Mouse (Mus musculus): ENCODE results near the gene Ak1. TPM values are rescaled to one million over a fixed set of nuclear protein-coding genes. Genes with fewer than 3 reads are reported as not detected.

Gene Ak1
- polyA plus RNA-seq, 1 experiment, result 9.1 TPM

DNA sequence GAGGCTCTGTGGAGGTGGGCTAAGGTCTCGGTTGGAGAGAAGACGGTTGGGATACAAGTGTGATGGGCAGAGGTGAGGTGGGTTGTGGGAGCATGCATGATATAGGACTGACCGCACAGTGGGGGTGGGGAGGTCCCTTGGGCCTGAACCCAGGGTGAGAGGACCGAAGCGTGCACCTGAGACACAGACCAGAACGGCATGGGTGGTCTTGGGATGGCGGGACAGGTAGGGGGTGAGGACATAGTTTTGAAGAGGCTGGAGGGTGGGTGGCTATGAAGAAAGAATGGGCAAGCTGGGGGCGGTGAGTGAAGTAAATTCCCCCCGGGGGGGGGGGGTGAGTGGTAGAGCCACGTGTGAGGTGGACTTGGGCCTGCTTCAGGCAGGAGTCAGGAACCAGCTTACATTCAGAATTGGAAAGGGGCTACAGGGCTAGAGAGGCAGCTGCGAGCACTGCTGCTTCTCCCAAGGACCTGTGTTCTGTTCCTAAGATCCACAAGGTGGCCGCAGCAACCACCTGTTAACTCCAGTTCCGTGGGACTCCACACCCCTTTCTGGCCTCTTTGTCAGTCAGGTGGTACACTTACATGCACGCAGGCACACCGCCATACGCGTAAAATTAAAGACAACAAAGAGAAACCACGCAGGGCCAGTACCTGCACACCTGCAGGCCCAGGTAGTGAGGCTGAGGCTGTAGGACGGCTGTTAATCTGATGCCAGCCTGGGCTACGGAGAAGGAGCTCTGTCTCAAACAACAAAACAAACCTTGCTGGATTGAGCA, 5.9 kb downstream of the Ak1 start:
- H3K27ac ChIP-seq (ENCODE audit: control insufficient read depth, insufficient read depth, low read depth, low read length, poor library complexity), result no peak overlapping the region
- 82% methylated on average over 20 of the region's 20 CpGs for WGBS
- TF ChIP-seq CTCF (IDR thresholded peaks at IDR 0.05; ENCODE audit: control insufficient read depth, insufficient read depth, low read length) (no peak), POLR2A (IDR thresholded peaks at IDR 0.05; ENCODE audit: borderline replicate concordance, control insufficient read depth, low read depth, low read length) (no peak)
- no peak overlapping the region for H3K4me3 ChIP-seq (replicated peaks; ENCODE audit: control insufficient read depth, low read depth, low read length)
- H3K4me1 ChIP-seq (ENCODE audit: control insufficient read depth, insufficient read depth, low read length), result peaks cover 1% of the 10 kb centered on the region; the same call in 1 of the 2 replicates

DNA sequence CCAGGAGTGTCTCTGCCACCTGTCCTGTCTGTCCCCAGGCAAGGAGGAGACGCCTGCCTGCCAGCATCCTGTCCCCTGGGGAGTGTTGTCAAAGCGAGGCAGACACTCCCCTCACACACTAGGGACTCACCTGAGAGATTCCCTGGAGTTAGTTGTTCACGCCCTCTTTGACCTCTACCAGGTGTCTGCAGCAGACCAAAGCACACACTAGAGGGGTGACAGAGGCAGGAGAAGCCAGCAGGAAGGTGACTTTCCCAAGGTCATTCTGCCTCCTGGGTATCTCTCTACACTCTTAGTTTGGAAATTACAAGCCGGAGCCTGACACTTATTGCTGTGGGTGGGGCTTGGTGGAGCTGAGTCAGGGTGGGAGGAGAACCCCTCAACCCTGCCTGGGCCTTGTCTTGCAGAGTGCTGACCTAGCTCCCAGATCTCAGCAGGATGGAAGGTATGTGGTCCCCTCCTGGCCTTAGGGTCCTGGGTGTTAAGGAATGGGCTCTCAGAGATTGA, 6.5 kb downstream of the Ak1 start:
- 67% methylated on average over 4 of the region's 4 CpGs for WGBS
- TF ChIP-seq CTCF (IDR thresholded peaks at IDR 0.05; ENCODE audit: control insufficient read depth, insufficient read depth, low read length) (no peak), POLR2A (IDR thresholded peaks at IDR 0.05; ENCODE audit: borderline replicate concordance, control insufficient read depth, low read depth, low read length) (no peak)
- Histone ChIP-seq H3K4me1 (ENCODE audit: control insufficient read depth, insufficient read depth, low read length) (peaks cover 1% of the 10 kb centered on the region; the same call in 1 of the 2 replicates), H3K4me3 (replicated peaks; ENCODE audit: control insufficient read depth, low read depth, low read length) (no peak overlapping the region), H3K27ac (ENCODE audit: control insufficient read depth, insufficient read depth, low read depth, low read length, poor library complexity) (no peak overlapping the region)

DNA sequence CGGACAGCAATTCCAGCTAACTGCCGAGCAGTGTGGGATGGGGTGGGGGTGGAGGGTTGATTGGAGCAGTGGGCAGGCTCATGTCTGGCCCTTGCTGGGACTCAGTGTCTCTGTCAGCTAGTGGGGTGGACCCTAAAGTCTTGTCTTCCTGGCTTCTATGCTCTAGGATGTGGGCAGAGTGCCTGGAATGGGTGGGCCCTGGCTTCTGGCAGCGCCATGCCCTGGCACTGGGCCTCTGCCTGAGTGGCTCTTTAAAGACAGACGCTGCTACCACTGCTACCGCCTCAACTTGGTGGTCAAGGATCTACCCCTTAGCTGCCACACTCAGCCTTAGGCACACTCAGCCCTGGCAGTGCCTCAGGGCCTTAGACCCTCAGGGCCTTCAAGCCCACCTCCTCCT, 7.2 kb downstream of the Ak1 start:
- Histone ChIP-seq H3K4me1 (ENCODE audit: control insufficient read depth, insufficient read depth, low read length) (peaks cover 1% of the 10 kb centered on the region; the same call in 1 of the 2 replicates), H3K4me3 (replicated peaks; ENCODE audit: control insufficient read depth, low read depth, low read length) (no peak overlapping the region), H3K27ac (ENCODE audit: control insufficient read depth, insufficient read depth, low read depth, low read length, poor library complexity) (no peak overlapping the region)
- 55% methylated on average over 5 of the region's 5 CpGs for WGBS
- peak; percentile 11; the same call in 1 of the 2 replicates for TF ChIP-seq POLR2A (IDR thresholded peaks at IDR 0.05; ENCODE audit: borderline replicate concordance, control insufficient read depth, low read depth, low read length)
- TF ChIP-seq CTCF (IDR thresholded peaks at IDR 0.05; ENCODE audit: control insufficient read depth, insufficient read depth, low read length), result no peak

DNA sequence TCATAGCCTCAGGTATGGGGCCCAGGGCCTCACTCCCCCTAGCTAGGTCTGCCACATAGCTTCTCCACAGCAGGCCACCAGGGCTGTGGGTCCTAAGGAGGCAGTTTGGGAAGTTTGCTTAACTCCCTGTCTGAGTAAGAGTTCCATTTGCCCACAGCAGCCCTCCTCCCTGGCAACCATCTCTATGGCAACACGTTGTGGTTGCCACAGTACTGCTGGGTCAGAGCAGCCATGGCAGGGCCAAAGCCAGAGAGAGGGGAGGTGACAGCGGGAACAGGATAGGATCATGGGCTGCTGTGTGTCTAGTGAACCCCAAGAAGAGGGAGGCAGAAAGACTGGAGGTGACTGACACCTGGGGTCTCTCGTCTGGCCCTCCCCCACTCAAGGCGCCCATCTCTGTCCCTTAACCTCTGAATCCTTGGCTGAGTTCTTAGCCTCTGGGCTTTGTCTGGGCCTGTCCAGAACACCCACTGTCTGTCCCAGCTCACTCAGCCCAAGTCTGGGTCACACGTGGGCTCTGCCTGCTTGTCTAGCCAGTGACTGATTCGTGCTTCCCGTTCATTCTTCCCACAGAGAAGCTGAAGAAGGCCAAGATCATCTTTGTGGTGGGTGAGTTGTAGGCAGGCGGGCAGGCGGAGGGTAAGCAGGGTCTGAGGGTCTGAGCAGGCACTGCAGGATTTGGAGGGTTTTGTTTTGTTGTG, 7.9 kb downstream of the Ak1 start:
- H3K4me1 ChIP-seq (ENCODE audit: control insufficient read depth, insufficient read depth, low read length), result peaks cover 1% of the 10 kb centered on the region; the same call in 1 of the 2 replicates
- 59% methylated on average over 9 of the region's 9 CpGs for WGBS
- no peak overlapping the region for H3K4me3 ChIP-seq (replicated peaks; ENCODE audit: control insufficient read depth, low read depth, low read length)
- H3K27ac ChIP-seq (ENCODE audit: control insufficient read depth, insufficient read depth, low read depth, low read length, poor library complexity), result no peak overlapping the region
- TF ChIP-seq POLR2A (IDR thresholded peaks at IDR 0.05; ENCODE audit: borderline replicate concordance, control insufficient read depth, low read depth, low read length) (no peak), CTCF (IDR thresholded peaks at IDR 0.05; ENCODE audit: control insufficient read depth, insufficient read depth, low read length) (no peak)

DNA sequence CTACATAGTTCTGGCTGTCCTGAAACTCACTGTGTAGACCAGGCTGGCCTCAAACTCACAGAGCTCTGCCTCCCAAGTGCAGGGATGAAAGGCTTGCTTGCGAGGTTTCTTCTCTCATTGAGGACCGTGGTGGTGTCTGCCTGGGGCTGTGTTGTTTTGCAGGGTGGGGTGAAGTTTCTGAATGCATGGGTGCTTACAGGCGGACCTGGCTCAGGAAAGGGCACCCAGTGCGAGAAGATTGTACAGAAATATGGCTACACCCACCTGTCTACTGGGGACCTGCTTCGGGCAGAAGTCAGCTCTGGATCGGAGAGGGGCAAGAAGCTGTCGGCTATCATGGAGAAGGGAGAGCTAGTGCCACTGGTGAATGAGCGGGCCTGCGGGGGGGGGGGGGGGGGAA, 8.5 kb downstream of the Ak1 start:
- Histone ChIP-seq H3K4me3 (replicated peaks; ENCODE audit: control insufficient read depth, low read depth, low read length) (no peak overlapping the region), H3K27ac (ENCODE audit: control insufficient read depth, insufficient read depth, low read depth, low read length, poor library complexity) (no peak overlapping the region), H3K4me1 (ENCODE audit: control insufficient read depth, insufficient read depth, low read length) (peaks cover 1% of the 10 kb centered on the region; the same call in 1 of the 2 replicates)
- 85% methylated on average over 9 of the region's 9 CpGs for WGBS
- TF ChIP-seq POLR2A (IDR thresholded peaks at IDR 0.05; ENCODE audit: borderline replicate concordance, control insufficient read depth, low read depth, low read length) (no peak), CTCF (IDR thresholded peaks at IDR 0.05; ENCODE audit: control insufficient read depth, insufficient read depth, low read length) (no peak)

DNA sequence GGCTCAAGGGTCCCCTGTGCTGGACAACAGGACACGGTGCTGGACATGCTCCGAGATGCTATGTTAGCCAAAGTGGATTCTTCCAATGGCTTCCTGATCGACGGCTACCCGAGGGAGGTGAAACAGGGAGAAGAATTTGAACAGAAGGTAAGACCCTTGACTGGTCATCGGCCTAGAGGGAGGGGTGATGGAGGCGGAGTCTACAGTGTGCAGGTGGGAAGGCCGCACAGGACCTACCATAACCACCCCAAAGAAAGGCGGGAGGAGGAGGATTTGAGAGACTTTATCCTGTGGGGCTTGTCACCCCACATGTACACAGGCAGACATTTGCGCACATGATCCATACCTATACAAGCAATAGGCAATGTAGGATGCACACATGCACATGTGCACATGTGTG, 9.5 kb downstream of the Ak1 start:
- no peak overlapping the region for H3K4me3 ChIP-seq (replicated peaks; ENCODE audit: control insufficient read depth, low read depth, low read length)
- no peak for TF ChIP-seq CTCF (IDR thresholded peaks at IDR 0.05; ENCODE audit: control insufficient read depth, insufficient read depth, low read length)
- no peak for TF ChIP-seq POLR2A (IDR thresholded peaks at IDR 0.05; ENCODE audit: borderline replicate concordance, control insufficient read depth, low read depth, low read length)
- WGBS, result 84% methylated on average over 10 of the region's 10 CpGs
- H3K27ac ChIP-seq (ENCODE audit: control insufficient read depth, insufficient read depth, low read depth, low read length, poor library complexity), result no peak overlapping the region
- H3K4me1 ChIP-seq (ENCODE audit: control insufficient read depth, insufficient read depth, low read length), result no peaks in the 10 kb centered on the region

DNA sequence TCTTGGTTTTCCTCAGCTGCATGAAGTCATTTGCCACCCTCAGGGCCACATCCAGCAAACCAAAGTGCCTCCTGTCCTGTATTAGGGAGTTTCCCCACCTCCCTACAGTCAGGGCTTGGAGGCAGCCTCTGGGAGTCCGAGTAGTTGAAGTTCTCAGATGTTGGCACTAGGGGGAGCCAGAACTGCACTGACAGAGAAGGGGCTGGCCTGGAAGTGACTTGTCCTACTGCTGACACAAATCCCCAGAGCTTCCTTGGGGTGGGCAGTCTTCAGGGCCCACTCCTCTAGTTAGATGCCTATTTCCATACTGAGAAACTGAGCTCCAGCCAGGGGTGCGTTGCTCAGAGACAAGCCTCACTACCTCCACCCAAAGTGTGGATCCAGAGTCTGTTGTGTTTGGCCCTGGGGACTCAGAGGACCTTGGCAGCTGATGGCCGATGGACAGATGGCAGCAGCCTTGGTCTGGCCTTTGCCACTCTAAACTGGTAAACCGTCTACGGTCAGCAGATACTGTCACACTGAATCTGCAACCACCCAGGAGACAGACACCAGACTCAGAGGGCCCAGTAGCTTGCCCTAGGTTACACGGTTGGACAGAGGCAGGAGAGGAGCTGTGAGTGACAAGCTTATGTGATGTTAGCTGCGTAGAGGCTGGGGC, 10.3 kb downstream of the Ak1 start:
- Histone ChIP-seq H3K4me1 (ENCODE audit: control insufficient read depth, insufficient read depth, low read length) (no peaks in the 10 kb centered on the region), H3K4me3 (replicated peaks; ENCODE audit: control insufficient read depth, low read depth, low read length) (no peak overlapping the region), H3K27ac (ENCODE audit: control insufficient read depth, insufficient read depth, low read depth, low read length, poor library complexity) (no peak overlapping the region)
- TF ChIP-seq CTCF (IDR thresholded peaks at IDR 0.05; ENCODE audit: control insufficient read depth, insufficient read depth, low read length) (peak; percentile 93), POLR2A (IDR thresholded peaks at IDR 0.05; ENCODE audit: borderline replicate concordance, control insufficient read depth, low read depth, low read length) (no peak)
- 47% methylated on average over 7 of the region's 7 CpGs for WGBS

DNA sequence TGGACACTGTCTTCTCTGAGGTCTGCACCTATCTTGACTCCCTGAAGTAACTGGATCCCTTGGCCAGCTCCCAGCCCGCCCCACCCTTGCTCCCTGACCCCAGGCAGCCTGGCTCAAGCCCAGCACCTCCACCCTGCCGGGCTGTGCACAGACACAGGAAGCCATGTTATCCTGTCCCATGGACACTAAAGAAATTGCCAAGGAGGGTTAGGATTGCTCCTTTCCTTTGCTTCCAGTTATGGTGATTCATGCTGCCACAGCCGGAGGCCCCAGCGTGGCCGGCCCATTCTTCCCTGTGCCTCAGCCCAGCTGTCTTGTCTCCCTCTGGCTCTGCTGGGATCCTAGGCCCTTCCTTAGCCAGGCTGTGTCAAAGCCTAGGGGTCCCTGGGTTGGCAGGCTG, 12.1 kb downstream of the Ak1 start:
- Histone ChIP-seq H3K27ac (ENCODE audit: control insufficient read depth, insufficient read depth, low read depth, low read length, poor library complexity) (no peak overlapping the region), H3K4me1 (ENCODE audit: control insufficient read depth, insufficient read depth, low read length) (peaks cover 2% of the 10 kb centered on the region; the same call in 1 of the 2 replicates), H3K4me3 (replicated peaks; ENCODE audit: control insufficient read depth, low read depth, low read length) (no peak overlapping the region)
- TF ChIP-seq POLR2A (IDR thresholded peaks at IDR 0.05; ENCODE audit: borderline replicate concordance, control insufficient read depth, low read depth, low read length) (no peak), CTCF (IDR thresholded peaks at IDR 0.05; ENCODE audit: control insufficient read depth, insufficient read depth, low read length) (no peak)
- 67% methylated on average over 5 of the region's 5 CpGs for WGBS
